Mouse (Mus musculus) urinary bladder, adult 2 months (tissue): ENCODE measurements at regions not wholly inside any gene's neighbourhood (a gene's known extent, or its start where the extent isn't known, plus 50 kb on each side); places are given as distances from the start of the nearest gene placed in this dataset.

ENCODE experiments used
- DNase-seq: peaks from one replicate; pipeline ENCODE4 v3.0.0; 2022; ENCODE audit warnings: low spot score

- peak; percentile 39 for DNase-seq
Observed at GRCm38 (mm10) chr8:93591608-93592301, 56.1 kb upstream of the Ces5a start.

- DNase-seq, result no peak
Observed at GRCm38 (mm10) chr8:93592302-93592651, 56.6 kb upstream of the Ces5a start.

GRCm38 (mm10) chr8:93598613-93599121, 63.0 kb upstream of the Ces5a start:
- no peak for DNase-seq

DNA sequence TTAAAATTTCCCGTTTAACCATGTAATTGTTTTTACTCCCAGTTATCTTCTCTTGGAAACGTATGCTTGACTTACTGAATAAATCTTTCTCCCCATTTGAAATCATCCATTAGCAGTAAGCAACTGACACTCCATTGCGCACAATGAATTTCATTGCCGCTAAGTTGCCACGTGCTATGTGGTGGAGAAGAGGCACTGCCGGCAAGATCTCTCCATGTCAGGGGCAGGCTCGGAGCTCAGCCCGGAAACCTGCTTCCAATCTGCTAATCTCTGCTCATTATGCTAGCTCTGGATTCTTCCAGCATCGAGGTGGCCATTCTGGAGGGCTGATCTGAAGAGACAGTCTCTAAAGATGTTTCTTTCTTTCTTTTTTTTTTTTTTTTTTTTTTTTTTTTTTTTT, 63.7 kb upstream of the Ces5a start:
- DNase-seq, result no peak

GRCm38 (mm10) chr8:93599776-93600175, 64.1 kb upstream of the Ces5a start:
- no peak for DNase-seq

- DNase-seq, result no peak
Observed at GRCm38 (mm10) chr8:93626807-93627526, 91.3 kb upstream of the Ces5a start.

- DNase-seq, result no peak
Observed at GRCm38 (mm10) chr8:93627626-93628025, 92.0 kb upstream of the Ces5a start.

GRCm38 (mm10) chr8:93632896-93633295, 97.3 kb upstream of the Ces5a start:
- DNase-seq, result no peak

GRCm38 (mm10) chr8:93642770-93643169, 107.1 kb upstream of the Ces5a start:
- DNase-seq, result no peak

- DNase-seq, result no peak
Observed at GRCm38 (mm10) chr8:93643471-93644215, 108.0 kb upstream of the Ces5a start.

DNA sequence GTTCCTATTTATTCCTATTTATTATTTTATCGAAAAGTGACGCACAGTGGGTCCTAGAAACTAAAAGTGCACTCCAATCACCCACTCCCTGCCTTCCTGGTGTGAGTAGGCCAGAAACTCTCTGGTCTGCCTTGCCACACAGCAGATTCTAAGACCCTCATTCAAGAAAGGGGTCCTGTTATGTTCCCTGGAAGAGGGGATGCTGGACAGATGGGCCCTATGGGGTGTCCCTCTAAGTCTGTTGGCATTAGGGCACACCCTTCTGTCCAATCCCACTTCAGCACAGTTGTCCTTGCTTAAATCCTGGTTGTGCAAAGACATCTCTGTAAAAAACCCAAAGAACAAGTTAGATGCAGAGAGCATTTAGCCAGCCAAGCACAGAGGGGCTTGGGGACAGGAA, 117.8 kb upstream of the Ces5a start:
- DNase-seq, result no peak

GRCm38 (mm10) chr8:93653913-93654705, 118.5 kb upstream of the Ces5a start:
- DNase-seq, result no peak

- DNase-seq, result no peak
Observed at GRCm38 (mm10) chr8:93655752-93656151, 120.1 kb upstream of the Ces5a start.

DNA sequence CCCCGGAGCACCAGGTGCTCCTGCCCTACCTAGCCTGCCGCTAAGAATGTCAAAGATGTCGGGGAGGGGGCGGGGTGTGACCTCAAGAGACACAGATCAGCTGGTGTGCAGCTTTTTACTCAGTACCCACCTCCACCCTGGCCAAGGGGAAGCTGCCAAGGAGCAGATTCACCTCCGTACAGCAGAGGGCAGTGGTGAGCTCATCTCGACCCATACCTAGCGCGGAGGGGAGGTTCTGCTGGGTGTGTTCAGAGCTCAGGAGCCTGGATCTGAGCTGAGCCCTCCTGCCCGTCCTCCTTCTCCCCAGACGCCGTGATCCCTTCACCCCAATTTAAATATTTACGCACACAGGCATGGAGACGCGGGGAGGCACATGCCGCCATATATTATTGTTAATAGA, 126.1 kb upstream of the Ces5a start:
- DNase-seq, result peak; percentile 56

DNA sequence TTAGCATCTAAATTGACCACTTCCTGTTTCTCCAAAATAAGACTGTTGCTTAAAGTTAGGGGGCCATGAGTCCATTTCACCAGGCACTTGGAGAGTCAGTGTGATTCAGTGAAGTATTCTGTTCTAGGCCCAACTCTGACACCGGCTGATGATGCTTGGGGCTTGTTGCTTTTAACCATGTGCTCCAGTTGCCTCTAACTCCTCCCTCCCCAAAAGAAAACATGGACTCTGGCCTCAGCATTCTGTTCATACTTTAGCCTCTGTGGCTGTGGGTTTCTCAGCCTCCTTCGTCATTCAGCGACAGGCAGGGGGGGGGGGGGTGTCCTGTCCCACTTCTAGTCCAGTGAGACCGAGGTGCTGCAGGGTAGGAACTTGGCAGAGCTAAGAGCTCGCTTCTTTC, 126.6 kb upstream of the Ces5a start:
- no peak for DNase-seq

DNA sequence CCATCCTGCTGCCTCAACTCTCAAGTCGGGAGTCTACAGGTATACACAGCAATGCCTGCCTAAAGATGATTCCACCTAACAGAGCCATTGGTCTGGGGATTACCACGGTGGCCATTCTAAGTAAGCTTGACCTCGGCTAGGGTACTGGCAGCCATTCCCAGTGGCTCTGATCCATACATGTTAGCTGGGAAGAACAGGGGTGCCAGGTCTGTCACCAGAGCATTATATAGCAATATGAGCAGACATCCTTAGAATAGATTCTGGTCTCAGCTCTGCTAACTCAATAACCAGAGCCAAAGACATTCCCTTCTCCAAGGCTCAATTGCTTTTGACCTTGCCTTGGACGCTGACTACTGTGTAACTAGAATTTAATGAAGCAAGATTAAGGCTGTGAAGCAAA, 128.2 kb upstream of the Ces5a start:
- no peak for DNase-seq

DNA sequence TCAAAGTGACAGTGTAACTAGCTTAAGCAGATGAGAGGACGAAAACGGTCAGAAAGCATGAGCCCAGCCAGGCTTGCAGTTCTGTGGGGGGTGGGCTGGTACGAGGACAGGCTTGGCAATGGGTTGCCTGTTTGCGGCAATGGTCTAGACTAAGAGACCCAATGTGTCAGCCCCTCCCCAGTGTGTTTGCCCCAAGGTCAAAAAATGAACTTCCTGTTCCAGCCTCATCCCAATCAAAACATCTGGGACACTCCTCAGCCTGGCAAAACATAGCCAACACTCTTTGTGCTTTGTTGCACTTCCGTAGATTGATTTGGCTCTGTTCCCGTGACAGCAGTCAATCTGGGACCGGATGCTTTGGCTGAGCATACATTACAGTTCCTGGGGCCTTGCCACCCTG, 132.7 kb upstream of the Ces5a start:
- DNase-seq, result no peak

DNA sequence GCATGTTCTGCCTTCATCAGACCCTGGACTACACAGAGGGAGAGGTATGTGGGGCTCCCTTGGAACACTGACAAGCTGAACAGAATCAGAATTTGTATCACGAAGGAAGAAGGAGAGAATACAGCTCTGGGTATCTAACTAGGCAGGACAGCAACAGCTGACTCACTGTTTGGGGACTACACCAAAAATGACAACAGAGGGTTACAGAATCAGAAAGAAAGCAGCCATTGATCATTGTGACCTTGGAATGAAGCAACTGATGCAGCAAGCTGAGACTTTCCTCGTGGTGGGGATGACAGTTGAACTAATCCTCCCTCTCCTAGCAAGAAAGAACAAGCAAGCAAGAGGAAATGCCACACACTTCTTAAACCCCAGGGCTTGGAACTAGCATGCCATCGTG, 135.0 kb upstream of the Gnao1 start:
- no peak for DNase-seq

DNA sequence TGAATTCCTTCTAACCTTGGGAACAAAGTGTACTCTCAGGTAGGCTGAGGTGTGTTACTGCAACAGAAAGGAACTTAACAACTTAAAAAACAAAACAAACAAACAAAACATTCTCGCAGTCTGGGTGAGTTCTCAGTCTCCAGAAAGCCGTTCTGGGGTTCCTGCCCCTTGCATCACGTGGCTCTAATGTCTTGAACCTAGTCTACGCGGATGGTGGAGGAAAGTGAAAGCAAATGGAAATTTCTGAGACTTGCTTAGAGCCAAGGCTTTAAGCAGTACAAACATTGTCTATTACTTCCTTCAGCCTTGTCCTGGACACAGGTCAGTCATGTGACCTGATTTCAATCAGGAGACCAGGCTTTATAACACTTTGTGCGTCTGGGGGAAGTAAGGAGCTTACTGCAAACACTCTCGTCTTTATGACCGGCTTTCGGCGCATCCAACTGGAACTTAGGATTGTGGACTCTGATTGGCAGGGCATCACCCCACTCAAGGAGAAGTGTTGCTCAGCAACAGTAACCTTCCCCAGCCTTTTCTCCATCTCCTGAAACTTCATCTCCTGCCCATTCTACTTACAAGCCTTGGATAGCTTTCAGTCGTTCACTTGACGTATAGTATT, 125.9 kb upstream of the Gnao1 start:
- no peak for DNase-seq

GRCm38 (mm10) chr8:93684392-93684791, 125.4 kb upstream of the Gnao1 start:
- no peak for DNase-seq

GRCm38 (mm10) chr8:93688845-93689244, 120.9 kb upstream of the Gnao1 start:
- DNase-seq, result no peak
